18 mouse cellular contexts compared by ENCODE assay signal in genomic region chr3:36626803-36627202, GRCm38 (mm10).
"Had no signal": no experiment of that assay in that cellular context is flagged by ENCODE, and none has a peak within 500 bp of the region (broad histone marks: within the 10 kb centered on the region; RNA-seq: fewer than 3 reads in every experiment).

No protein-coding gene starts in this region.

- H3K9me3 ChIP-seq: kidney, embryonic 15.5 days; limb, embryonic 10.5 days; limb, embryonic 13.5 days; liver, embryonic 12.5 days; liver, embryonic 15.5 days; lung, embryonic 15.5 days; stomach, embryonic 15.5 days had no signal

- DNase-seq: kidney, adult 2 months; kidney, postnatal 10 days; kidney, postnatal 36 days; liver; lung, adult 18-20 months; lung, postnatal 10 days; lung, postnatal 36 days; midbrain, embryonic 14.5 days; right cerebral cortex, postnatal 4 days; thymus, postnatal 25 days had no signal

- H3K9ac ChIP-seq: kidney, embryonic 15.5 days; limb, embryonic 13.5 days; liver, embryonic 12.5 days; liver, embryonic 15.5 days; lung, embryonic 15.5 days; stomach, embryonic 15.5 days had no signal

- ATAC-seq: liver, embryonic 12.5 days had no signal

- H3K27ac ChIP-seq: kidney, embryonic 15.5 days; limb, embryonic 10.5 days; limb, embryonic 13.5 days; liver, embryonic 12.5 days; liver, embryonic 15.5 days; lung, embryonic 15.5 days; stomach, embryonic 15.5 days had no signal

- H3K36me3 ChIP-seq: kidney, embryonic 15.5 days; limb, embryonic 10.5 days; limb, embryonic 13.5 days; liver, embryonic 12.5 days; liver, embryonic 15.5 days; lung, embryonic 15.5 days; stomach, embryonic 15.5 days had no signal

- H3K4me2 ChIP-seq: kidney, embryonic 15.5 days; limb, embryonic 13.5 days; liver, embryonic 12.5 days; liver, embryonic 15.5 days; lung, embryonic 15.5 days; midbrain, embryonic 11.5 days; stomach, embryonic 15.5 days had no signal

- H3K4me3 ChIP-seq: kidney, embryonic 15.5 days; limb, embryonic 10.5 days; limb, embryonic 13.5 days; liver, embryonic 12.5 days; liver, embryonic 15.5 days; lung, embryonic 15.5 days; stomach, embryonic 15.5 days had no signal

- H3K27me3 ChIP-seq: kidney, embryonic 15.5 days; limb, embryonic 13.5 days; liver, embryonic 12.5 days; liver, embryonic 15.5 days; lung, embryonic 15.5 days; stomach, embryonic 15.5 days had no signal

- H3K4me1 ChIP-seq: kidney, embryonic 15.5 days; limb, embryonic 10.5 days; limb, embryonic 13.5 days; liver, embryonic 12.5 days; liver, embryonic 15.5 days; lung, embryonic 15.5 days; stomach, embryonic 15.5 days had no signal
